Mouse (Mus musculus) liver, postnatal 0 days (tissue): ENCODE results near the gene Heatr5a.

Source experiments
- CTCF ChIP-seq: sonication (generic); IDR thresholded peaks from 2 replicates; pipeline ENCODE4 v1.5.1; 2016; ENCODE audit warnings: antibody characterized with exemption, low read depth
- EP300 ChIP-seq: IDR thresholded peaks from 2 replicates; pipeline ENCODE4 v1.6.1; 2016; ENCODE audit warnings: antibody characterized with exemption, low read depth, mild to moderate bottlenecking

DNA sequence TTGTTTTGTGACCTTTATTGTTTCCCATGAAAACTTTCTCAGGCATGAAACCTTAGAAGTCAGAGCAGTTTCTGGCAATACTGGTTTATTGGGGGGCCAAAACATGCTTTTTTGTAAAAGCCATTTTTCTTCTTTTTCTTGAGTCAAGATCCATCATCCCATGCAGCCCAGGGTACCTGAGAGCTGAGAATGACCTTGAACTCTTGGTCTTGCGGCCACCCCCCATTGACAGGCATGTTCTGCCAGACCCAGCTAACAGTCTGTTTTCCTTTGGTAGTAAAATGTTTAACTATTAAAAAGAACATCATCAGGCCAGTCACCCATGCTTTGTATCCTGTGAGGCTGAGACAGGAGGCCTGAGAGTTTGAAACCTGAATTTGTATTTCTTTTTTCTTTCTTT, 125.9 kb downstream of the Heatr5a start:
- no peak for TF ChIP-seq CTCF
- no peak for TF ChIP-seq EP300
